Mouse (Mus musculus) layer of hippocampus, adult 9-10 months (tissue): ENCODE data around the gene Snx25.

ENCODE experiments used
- DNase-seq: peaks from one replicate; pipeline ENCODE4 v3.0.0; 2022; ENCODE audit warnings: low spot score

Snx25 gene

GRCm38 (mm10) chr8:46010746-46011680 lies 140.9 kb downstream of the Snx25 start:
- no peak for DNase-seq

GRCm38 (mm10) chr8:46010306-46010705 lies 141.7 kb downstream of the Snx25 start:
- no peak for DNase-seq

GRCm38 (mm10) chr8:46007050-46007672 lies 144.8 kb downstream of the Snx25 start:
- DNase-seq: no peak

GRCm38 (mm10) chr8:46005596-46005995 lies 146.4 kb downstream of the Snx25 start, which contains the start of gene Ankrd37:
Gene Ankrd37, minus strand, starts transcription at chr8:46005707.
- no peak for DNase-seq

- DNase-seq: peak; percentile 97
Observed at GRCm38 (mm10) chr8:45999784-46000705, 151.9 kb downstream of the Snx25 start.

- no peak for DNase-seq
Observed at GRCm38 (mm10) chr8:45999138-45999783, 152.7 kb downstream of the Snx25 start, which contains the start of gene Lrp2bp. Gene Lrp2bp, plus strand, starts transcription at chr8:45999303.

- DNase-seq: no peak
Observed at GRCm38 (mm10) chr8:45998228-45998627, 153.7 kb downstream of the Snx25 start.

GRCm38 (mm10) chr8:45995576-45995975 lies 156.4 kb downstream of the Snx25 start:
- DNase-seq: no peak

GRCm38 (mm10) chr8:45994111-45994510 lies 157.8 kb downstream of the Snx25 start:
- DNase-seq: no peak

- DNase-seq: no peak
Observed at GRCm38 (mm10) chr8:45990631-45991310, 161.2 kb downstream of the Snx25 start.

GRCm38 (mm10) chr8:45988189-45988588 lies 163.8 kb downstream of the Snx25 start:
- no peak for DNase-seq

- no peak for DNase-seq
Observed at GRCm38 (mm10) chr8:45986665-45987064, 165.3 kb downstream of the Snx25 start.
